Mouse (Mus musculus): ENCODE results near the gene Ric8a.
"Not testable (repeated sequence)": the region's sequence is repeated elsewhere in the genome, so short reads cannot be mapped to it uniquely, and the experiment has no call there.

The Ric8a gene

GRCm38 (mm10) chr7:140882469-140882803 lies 25.7 kb downstream of the Ric8a start:
- CTCF ChIA-PET, result no interaction called here

DNA sequence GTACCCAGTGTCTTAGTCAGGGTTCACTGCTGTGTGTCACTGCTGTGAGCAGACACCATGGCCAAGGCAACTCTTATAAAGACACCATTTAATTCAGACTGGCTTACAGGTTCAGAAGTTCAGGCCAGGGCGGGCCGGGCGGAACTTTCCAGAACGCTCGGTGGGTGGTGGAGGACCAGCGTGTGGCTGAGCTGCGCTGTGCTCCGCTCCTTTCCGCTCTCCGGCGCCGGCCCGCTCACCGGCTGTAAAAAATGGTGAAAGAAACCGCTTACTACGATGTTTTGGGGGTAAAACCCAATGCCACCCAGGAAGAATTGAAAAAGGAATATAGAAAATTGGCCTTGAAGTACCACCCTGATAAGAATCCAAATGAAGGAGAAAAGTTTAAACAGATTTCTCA lies 33.9 kb downstream of the Ric8a start:
- CTCF ChIA-PET, result not testable (repeated sequence)

GRCm38 (mm10) chr7:140894031-140894430 lies 37.3 kb downstream of the Ric8a start:
- CTCF ChIA-PET, result no interaction called here

DNA sequence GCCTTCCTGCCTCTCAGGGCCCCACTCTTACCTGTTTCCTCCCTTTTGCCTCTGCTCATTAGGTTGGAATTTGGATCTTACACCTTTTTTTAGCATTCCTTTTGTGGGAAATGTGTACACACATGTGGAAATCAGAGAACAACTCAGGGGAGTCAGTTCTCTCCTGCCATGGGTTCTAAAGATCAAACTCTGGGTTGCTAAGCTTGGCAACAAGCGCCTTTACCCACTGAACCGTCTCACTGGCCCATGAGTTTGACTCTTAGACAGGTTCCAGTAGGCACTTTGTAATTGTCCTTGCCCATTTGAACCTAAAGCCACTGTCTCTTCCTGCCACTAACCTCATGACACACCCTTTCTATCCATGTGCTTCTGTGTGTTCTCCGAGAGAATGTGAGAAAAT lies 37.9 kb downstream of the Ric8a start:
- CTCF ChIA-PET, result no interaction called here

- CTCF ChIA-PET, result no interaction called here
These were observed 41.1 kb downstream of the Ric8a start for GRCm38 (mm10) chr7:140897863-140898262.

DNA sequence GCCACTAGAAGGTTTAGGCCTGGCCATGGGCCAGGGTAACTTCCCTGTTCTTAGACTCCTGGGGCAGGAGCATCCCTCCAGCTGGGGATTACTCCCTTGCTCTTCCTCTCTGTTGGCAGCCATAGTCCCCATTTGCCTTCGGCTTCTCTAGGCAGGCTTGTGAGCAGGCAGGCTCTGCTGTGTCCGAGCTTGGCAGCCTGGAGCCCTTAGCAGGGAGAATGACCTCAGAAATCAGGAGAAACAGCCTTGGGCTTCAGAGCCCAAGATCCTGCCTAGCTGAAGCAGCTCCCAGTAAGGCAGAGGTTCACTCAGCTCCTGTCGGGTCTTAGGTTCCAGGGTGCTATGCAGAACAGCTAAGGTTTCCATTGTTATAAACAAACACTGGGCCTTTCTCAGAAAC lies 42.4 kb downstream of the Ric8a start:
- CTCF ChIA-PET, result interaction anchor here (0.6 kb wide), 1 partner anchor 160 kb away, joined by 15 read pairs; no protein-coding TSS in a partner anchor

DNA sequence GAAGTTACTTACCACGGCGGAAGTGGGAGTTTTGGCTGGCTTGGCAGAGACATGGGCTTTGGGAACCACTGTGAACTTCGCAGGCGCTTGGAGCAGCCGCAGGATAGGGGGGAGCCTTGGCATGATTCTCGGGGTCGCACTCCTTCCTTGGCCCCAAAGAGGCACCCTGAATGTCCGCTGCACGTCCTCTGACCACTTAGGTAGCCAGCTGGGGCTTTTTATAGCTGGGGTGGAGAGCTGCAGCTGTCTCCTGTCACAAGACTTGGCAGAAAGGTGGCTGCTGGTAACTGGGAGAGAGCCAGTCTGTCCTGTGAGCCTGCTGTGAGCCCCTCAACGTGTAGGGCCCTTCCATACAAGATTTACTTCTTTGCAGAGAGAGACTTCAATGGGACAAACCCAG lies 43.5 kb downstream of the Ric8a start, which contains the start of gene Cox8b:
TSS of gene Cox8b (minus strand) at position 227 of the 400 bp plus-strand sequence.
- CTCF ChIA-PET, result no interaction called here

DNA sequence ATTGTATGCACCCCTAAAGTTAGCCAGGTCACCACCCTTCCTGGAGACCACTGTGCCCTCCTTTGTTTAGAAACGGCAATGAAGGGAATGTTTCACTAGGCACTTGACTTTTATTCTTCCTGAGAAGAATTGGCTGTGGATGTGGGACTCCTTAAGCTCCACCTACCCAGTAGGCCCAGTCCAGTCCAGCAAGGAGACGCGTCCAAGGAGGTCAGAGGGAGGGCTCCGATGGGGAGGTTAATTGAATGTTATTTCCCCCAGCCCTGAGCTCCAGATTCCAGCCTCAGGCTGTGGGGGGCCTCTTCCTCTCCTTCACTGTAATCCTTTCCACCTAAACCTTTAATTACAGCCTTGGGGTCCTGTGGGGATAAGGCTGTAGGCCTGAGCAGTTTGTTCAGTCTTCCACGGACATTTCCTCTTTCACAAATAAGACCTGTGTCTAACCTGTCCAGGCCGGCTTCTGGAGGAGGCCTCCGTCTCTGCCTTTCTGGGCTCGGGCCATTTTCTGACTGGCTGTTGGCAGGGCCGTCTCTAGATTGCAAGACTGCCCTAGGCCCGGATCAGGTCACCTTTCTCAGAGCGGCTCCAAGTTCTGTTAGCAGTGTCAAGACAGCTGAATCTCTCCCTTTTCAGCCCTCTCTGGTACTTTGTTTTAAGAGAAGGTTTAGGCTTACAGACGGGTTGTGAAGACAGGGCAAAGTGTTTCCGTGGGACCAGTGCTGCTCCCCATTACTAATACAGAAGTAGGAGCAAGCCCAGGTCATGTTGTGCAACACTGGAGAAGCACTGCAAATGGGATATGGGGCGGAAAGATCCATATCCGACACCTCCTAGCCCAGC lies 45.5 kb downstream of the Ric8a start:
- CTCF ChIA-PET, result interaction anchor here (1.7 to 2.0 kb wide), 3 partner anchors 55 to 145 kb away, joined by 6 to 8 read pairs (median 7); partner anchors contain the start of genes Odf3 and Scgb1c1

DNA sequence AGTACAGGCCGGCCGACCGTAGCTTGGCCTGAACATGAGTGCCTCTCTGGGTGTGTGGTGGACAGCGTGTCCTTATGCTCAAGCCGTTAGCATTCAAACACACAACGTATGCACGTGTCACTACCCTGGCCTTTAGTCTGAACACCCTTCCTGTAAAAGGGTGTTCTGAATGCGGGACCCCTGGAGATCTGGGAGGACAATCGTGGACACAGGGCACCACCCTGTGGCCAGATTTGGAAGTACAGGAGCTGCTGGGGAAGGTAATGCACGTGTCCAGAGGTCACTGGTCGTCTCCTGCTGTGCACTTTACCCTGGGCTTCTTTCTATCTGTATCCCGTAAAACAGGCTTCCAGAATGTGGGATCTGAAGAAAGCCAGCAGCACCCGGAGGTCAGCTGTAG lies 46.5 kb downstream of the Ric8a start:
- CTCF ChIA-PET, result interaction anchor here (0.8 to 2.0 kb wide), 5 partner anchors 56 to 149 kb away, joined by 3 to 8 read pairs (median 6); partner anchors contain the start of genes Odf3 and Scgb1c1

GRCm38 (mm10) chr7:140905642-140906081 lies 48.9 kb downstream of the Ric8a start:
- CTCF ChIA-PET, result interaction anchor here (0.7 to 0.9 kb wide), 2 partner anchors 10 to 60 kb away, joined by 4 to 5 read pairs; partner anchors contain the start of gene Scgb1c1

DNA sequence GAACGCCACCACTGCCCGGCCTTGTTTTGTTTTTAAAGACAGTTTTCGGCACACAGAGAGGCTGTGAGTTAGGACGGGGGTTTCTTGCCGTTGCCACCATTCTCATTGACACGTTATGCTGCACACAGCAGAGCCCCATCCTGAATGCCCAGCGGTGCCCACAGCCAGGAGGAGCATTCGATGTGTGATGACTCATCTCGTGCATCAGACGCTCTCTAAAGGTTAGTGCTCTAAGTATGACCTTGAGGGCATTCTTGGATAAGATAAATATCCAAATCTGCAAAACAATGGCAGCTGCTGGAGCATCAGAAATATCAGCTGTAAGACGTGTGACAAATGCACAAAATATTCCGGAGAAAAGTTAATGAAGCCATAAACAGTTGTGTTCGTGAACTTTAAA lies 50.4 kb downstream of the Ric8a start:
- CTCF ChIA-PET, result interaction anchor here (3.1 kb wide), 1 partner anchor 141 kb away, joined by 21 read pairs; no protein-coding TSS in a partner anchor

GRCm38 (mm10) chr7:140907697-140908096 lies 50.9 kb downstream of the Ric8a start:
- CTCF ChIA-PET, result interaction anchor here (1.2 to 3.1 kb wide), 3 partner anchors 14 to 165 kb away, joined by 3 to 21 read pairs (median 3); no protein-coding TSS in a partner anchor

- CTCF ChIA-PET, result interaction anchor here (1.2 to 3.1 kb wide), 3 partner anchors 14 to 164 kb away, joined by 3 to 21 read pairs (median 3); no protein-coding TSS in a partner anchor
These were observed 51.4 kb downstream of the Ric8a start for GRCm38 (mm10) chr7:140908181-140908580.

- CTCF ChIA-PET, result interaction anchor here (0.6 to 3.1 kb wide), 6 partner anchors 13 to 177 kb away, joined by 3 to 21 read pairs (median 3); no protein-coding TSS in a partner anchor
These were observed 51.9 kb downstream of the Ric8a start for GRCm38 (mm10) chr7:140908634-140909107.

- CTCF ChIA-PET, result no interaction called here
These were observed 55.5 kb downstream of the Ric8a start for GRCm38 (mm10) chr7:140912293-140912692.

- CTCF ChIA-PET, result interaction anchor here (0.7 kb wide), 1 partner anchor 133 kb away, joined by 7 read pairs; no protein-coding TSS in a partner anchor
These were observed 56.2 kb downstream of the Ric8a start for GRCm38 (mm10) chr7:140912846-140913482.
